Mouse (Mus musculus) cerebellum, adult 2 months (tissue): ENCODE measurements around the gene Snca. TPM values are rescaled to one million over a fixed set of nuclear protein-coding genes. Genes with fewer than 3 reads are reported as not detected.

Experiments used
- DNase-seq, 2 experiments: peaks; one replicate each; pipeline ENCODE4 v3.0.0; 2021
- H3K27ac ChIP-seq: fragments of 200-500 bp; 2 replicates; pipeline ENCODE4 v1.5.1; 2012; ENCODE audit warnings: low read length, control low read depth, inconsistent platforms; ENCODE audit not compliant: insufficient read depth
- H3K27me3 ChIP-seq: fragments of 200-500 bp; 2 replicates; pipeline ENCODE4 v1.6.1; 2012; ENCODE audit warnings: inconsistent platforms, mild to moderate bottlenecking, low read length, moderate library complexity; ENCODE audit not compliant: control insufficient read depth, insufficient read depth
- H3K4me1 ChIP-seq: fragments of 200-500 bp; 2 replicates; pipeline ENCODE4 v1.6.1; 2011; ENCODE audit warnings: low read length; ENCODE audit not compliant: control insufficient read depth, insufficient read depth
- H3K4me3 ChIP-seq: fragments of 200-500 bp; replicated peaks from 2 replicates; pipeline ENCODE3; 2011; ENCODE audit warnings: mild to moderate bottlenecking, low read depth, low read length, control low read depth; ENCODE audit not compliant: insufficient read depth
- CTCF ChIP-seq: fragments of 200-500 bp; IDR thresholded peaks from 2 replicates; pipeline ENCODE4 v1.5.1; 2011; ENCODE audit warnings: low read depth, mild to moderate bottlenecking, control low read depth, low read length, moderate library complexity, borderline replicate concordance; ENCODE audit not compliant: insufficient read depth
- POLR2A ChIP-seq: fragments of 200-500 bp; IDR thresholded peaks from 2 replicates; pipeline ENCODE4 v1.6.1; 2011; ENCODE audit warnings: low read length, control low read depth, borderline replicate concordance; ENCODE audit not compliant: insufficient read depth
- WGBS: fragments of 180-500 bp; shearing (Covaris S2); methylation state at CpG from one replicate; pipeline ENCODE4 v1.1.7; 2018; 5-methylcytosine and 5-hydroxymethylcytosine counted together
- polyA plus RNA-seq: library from polyadenylated mRNA; depleted of rRNA; stranded (reverse); fragments of >200 nt; gene quantifications from 2 replicates; pipeline ENCODE4 v1.2.3, GENCODE M21; 2012; rRNA removed

Snca gene
- polyA plus RNA-seq = 84.4 and 90.8 TPM in 2 replicates

GRCm38 (mm10) chr6:60829282-60829891 lies at the start of gene Snca:
Gene Snca, minus strand, starts transcription at chr6:60829855.
- Histone ChIP-seq H3K4me1 (no peaks in the 10 kb centered on the region), H3K27ac (peak within 1 kb of the TSS; percentile 70), H3K27me3 (no peaks in the 10 kb centered on the region), H3K4me3 (peak within 1 kb of the TSS; percentile 88)
- WGBS = 2% methylated on average over 14 of the region's 14 CpGs
- TF ChIP-seq CTCF = no peak
- no peak for TF ChIP-seq POLR2A
- DNase-seq = peak; percentile 37 to 60

GRCm38 (mm10) chr6:60870126-60870525 lies 40.5 kb upstream of the Snca start:
- DNase-seq = no peak
- TF ChIP-seq POLR2A (no peak), CTCF (no peak)
- H3K27ac ChIP-seq = no peak overlapping the region
- H3K4me1 ChIP-seq = no peaks in the 10 kb centered on the region
- 6% methylated on average over 1 of the region's 1 CpGs for WGBS
- H3K27me3 ChIP-seq = no peaks in the 10 kb centered on the region
- no peak overlapping the region for H3K4me3 ChIP-seq

- no peak overlapping the region for H3K4me3 ChIP-seq
- no peak overlapping the region for H3K27ac ChIP-seq
- H3K4me1 ChIP-seq = no peaks in the 10 kb centered on the region
- no peaks in the 10 kb centered on the region for H3K27me3 ChIP-seq
- WGBS = 50% methylated on average over 2 of the region's 2 CpGs
- TF ChIP-seq CTCF (no peak), POLR2A (no peak)
- DNase-seq = no peak
These were observed 26.9 kb upstream of the Snca start for GRCm38 (mm10) chr6:60856599-60856998.

DNA sequence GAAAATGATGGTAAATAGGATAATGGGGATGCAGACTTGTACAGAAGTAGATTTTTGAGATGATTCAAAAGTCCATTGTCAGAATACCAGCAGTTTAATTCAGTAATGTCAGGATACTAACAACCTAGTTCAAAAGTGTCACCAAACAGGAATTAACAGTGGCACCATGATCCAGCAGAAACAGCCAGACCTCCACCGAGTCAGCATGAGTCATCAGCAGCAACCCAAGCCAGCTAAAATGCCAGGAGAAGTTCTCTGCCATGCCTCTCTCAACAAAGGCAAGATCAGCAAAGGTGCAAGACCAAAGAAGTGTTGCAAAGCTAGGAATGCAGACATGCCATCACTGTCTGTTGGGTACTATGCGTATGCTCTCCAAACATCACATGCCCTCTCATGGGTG lies 22.0 kb upstream of the Snca start:
- Histone ChIP-seq H3K4me1 (no peaks in the 10 kb centered on the region), H3K4me3 (no peak overlapping the region), H3K27me3 (no peaks in the 10 kb centered on the region), H3K27ac (no peak overlapping the region)
- no peak for DNase-seq
- TF ChIP-seq CTCF = no peak
- no peak for TF ChIP-seq POLR2A
- 73% methylated on average over 2 of the region's 2 CpGs for WGBS

- DNase-seq = peak; percentile 84
- H3K27ac ChIP-seq = peak overlapping the region; percentile 70
- no peak for TF ChIP-seq CTCF
- peak; percentile 63; the same call in 1 of the 2 replicates for TF ChIP-seq POLR2A
- H3K4me1 ChIP-seq = no peaks in the 10 kb centered on the region
- H3K4me3 ChIP-seq = peak overlapping the region; percentile 88
- under 1% methylated on average over 35 of the region's 35 CpGs for WGBS
- no peaks in the 10 kb centered on the region for H3K27me3 ChIP-seq
These were observed 1.0 kb downstream of the Snca start for GRCm38 (mm10) chr6:60828429-60829264.

GRCm38 (mm10) chr6:60828047-60828428 lies 1.6 kb downstream of the Snca start:
- Histone ChIP-seq H3K4me3 (peak overlapping the region; percentile 88), H3K27me3 (no peaks in the 10 kb centered on the region), H3K4me1 (no peaks in the 10 kb centered on the region), H3K27ac (peak overlapping the region; percentile 70; the same call in 1 of the 2 replicates)
- WGBS = 39% methylated on average over 1 of the region's 1 CpGs
- no peak for DNase-seq
- TF ChIP-seq POLR2A = no peak
- TF ChIP-seq CTCF = no peak

GRCm38 (mm10) chr6:60827290-60827689 lies 2.4 kb downstream of the Snca start:
- no peak overlapping the region for H3K27ac ChIP-seq
- H3K27me3 ChIP-seq = no peaks in the 10 kb centered on the region
- no peak for TF ChIP-seq POLR2A
- no peak for TF ChIP-seq CTCF
- no peaks in the 10 kb centered on the region for H3K4me1 ChIP-seq
- WGBS = 52% methylated on average over 1 of the region's 1 CpGs
- DNase-seq = no peak
- H3K4me3 ChIP-seq = no peak overlapping the region

DNA sequence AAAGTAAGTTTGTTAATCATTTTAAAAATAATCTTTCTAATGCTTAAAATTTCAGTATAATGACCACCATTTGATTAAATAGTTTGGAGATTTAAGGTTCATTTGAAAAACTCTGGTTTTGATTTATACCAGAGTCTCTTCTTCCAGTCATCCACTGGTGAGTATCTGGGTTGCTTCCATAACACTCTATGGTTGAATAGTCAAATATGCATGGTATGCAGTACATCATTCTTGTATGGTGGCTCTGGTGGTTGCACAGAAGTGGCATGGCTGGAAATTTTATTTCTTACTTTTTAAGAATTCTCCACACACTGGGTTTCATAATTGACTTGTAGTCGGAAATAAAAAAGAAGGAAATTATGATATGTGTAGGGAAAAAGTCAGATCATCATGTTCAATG lies 10.4 kb downstream of the Snca start:
- 90% methylated on average over 1 of the region's 1 CpGs for WGBS
- H3K27ac ChIP-seq = no peak overlapping the region
- no peaks in the 10 kb centered on the region for H3K27me3 ChIP-seq
- H3K4me1 ChIP-seq = no peaks in the 10 kb centered on the region
- no peak overlapping the region for H3K4me3 ChIP-seq
- DNase-seq = no peak
- no peak for TF ChIP-seq POLR2A
- TF ChIP-seq CTCF = no peak
